Mouse (Mus musculus): ENCODE measurements around the gene 6430628N08Rik. TPM values are rescaled to one million over a fixed set of nuclear protein-coding genes. Genes with fewer than 3 reads are reported as not detected.

6430628N08Rik gene
- polyA plus RNA-seq (2015; fragmentation: Nextera tagmentation; extraction: Ambion mirVana), result not detected in 2 replicates

DNA sequence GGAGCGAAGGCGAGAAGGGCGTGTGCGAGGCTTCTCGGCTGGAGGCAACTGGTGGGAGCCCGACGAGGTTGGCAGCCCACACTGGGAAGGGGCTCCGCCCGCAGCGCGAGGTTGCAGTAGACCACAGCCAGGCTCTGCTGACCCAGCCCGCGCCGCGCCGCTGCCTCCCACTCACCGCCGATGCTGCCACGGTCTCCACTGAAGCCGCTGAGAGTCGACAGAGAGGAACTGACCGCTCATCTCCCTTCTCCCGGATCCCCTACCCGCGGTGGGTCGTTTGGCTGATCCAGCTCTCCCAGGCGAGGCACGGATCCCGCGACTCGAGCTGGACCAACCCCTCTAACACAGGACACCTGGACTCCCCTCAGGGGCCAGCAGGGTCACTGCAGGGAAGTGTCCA, at the start of gene 6430628N08Rik:
Gene 6430628N08Rik (plus strand): TSS at position 113 of the 400 bp plus-strand sequence.

GRCm38 (mm10) chr4:115884022-115884421, 6.4 kb upstream of the 6430628N08Rik start, which contains the start of gene Kncn:
Gene Kncn, plus strand, starts transcription at chr4:115884400.

DNA sequence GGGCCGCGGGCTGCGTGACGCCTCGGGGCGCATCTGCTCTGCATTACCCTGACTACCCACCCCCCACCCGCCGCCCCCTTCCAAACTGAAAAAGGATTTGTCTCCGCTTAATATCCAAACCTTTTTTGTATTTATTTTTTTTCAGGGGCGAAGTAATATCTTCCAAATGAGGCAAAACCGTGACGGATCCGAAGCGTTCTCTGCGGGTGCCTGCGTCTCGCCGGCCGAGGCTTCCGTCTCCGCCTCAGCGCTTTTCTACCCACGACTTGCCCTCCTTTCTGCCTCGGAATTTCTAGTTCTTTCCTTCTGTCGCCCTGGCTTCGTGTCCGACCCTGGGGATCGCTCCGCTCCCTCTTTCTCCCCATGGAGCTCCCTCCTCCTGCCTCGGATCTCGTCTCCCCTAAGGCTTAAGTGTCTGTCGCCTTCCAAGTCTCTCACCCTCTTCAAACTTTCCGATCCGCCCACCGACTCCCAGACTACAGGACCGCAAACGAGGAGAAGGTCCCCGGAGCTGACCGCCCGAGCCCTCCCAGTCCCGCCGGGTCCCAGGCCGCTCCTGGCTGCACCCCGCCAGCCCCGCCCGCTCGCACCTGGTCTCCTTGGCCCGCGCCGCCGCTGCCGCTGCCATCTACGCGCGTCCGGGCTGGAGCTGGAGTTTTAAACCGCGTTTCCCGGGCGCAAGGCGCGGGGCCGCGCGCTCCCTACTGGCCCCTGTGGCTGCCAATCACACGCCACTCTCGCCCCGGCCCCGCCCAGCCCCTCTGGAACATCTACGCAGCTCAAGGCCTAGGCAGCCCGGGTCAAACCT, 49.0 kb downstream of the 6430628N08Rik start, which contains the start of gene Dmbx1:
Gene Dmbx1 (minus strand): TSS at position 632 of the 808 bp plus-strand sequence.

Other genes starting within 250 kb of the 6430628N08Rik start
- gene Cyp4b1, start 242.9 kb upstream of the 6430628N08Rik start, polyA plus RNA-seq (2015; fragmentation: Nextera tagmentation; extraction: Ambion mirVana), result 25.5 and 38.0 TPM in 2 replicates
- gene Efcab14, start 152.9 kb upstream of the 6430628N08Rik start, polyA plus RNA-seq (2015; fragmentation: Nextera tagmentation; extraction: Ambion mirVana), result 26.2 and 44.1 TPM in 2 replicates
- 0.27 and 1.9 TPM in 2 replicates for gene Tex38, start 109.6 kb upstream of the 6430628N08Rik start, polyA plus RNA-seq (2015; fragmentation: Nextera tagmentation; extraction: Ambion mirVana)
- gene Atpaf1, start 105.9 kb upstream of the 6430628N08Rik start, polyA plus RNA-seq (2015; fragmentation: Nextera tagmentation; extraction: Ambion mirVana), result 62.3 and 94.2 TPM in 2 replicates
- 8.8 and 16.6 TPM in 2 replicates for gene Mob3c, start 62.6 kb upstream of the 6430628N08Rik start, polyA plus RNA-seq (2015; fragmentation: Nextera tagmentation; extraction: Ambion mirVana)
- gene Mknk1, start 51.5 kb upstream of the 6430628N08Rik start, polyA plus RNA-seq (2015; fragmentation: Nextera tagmentation; extraction: Ambion mirVana), result 24.8 and 37.4 TPM in 2 replicates
- not detected in 2 replicates for gene Kncn, start 6.3 kb upstream of the 6430628N08Rik start, polyA plus RNA-seq (2015; fragmentation: Nextera tagmentation; extraction: Ambion mirVana)
- gene Dmbx1, start 49.3 kb downstream of the 6430628N08Rik start, polyA plus RNA-seq (2015; fragmentation: Nextera tagmentation; extraction: Ambion mirVana), result 0.05 TPM in 1 of 2 replicates, not detected in the other
- gene Faah, start 127.3 kb downstream of the 6430628N08Rik start, polyA plus RNA-seq (2015; fragmentation: Nextera tagmentation; extraction: Ambion mirVana), result 4.6 and 5.6 TPM in 2 replicates
- gene Nsun4, start 163.2 kb downstream of the 6430628N08Rik start, polyA plus RNA-seq (2015; fragmentation: Nextera tagmentation; extraction: Ambion mirVana), result 11.8 and 22.1 TPM in 2 replicates
- 696 and 1,011 TPM in 2 replicates for gene Uqcrh, start 184.4 kb downstream of the 6430628N08Rik start, polyA plus RNA-seq (2015; fragmentation: Nextera tagmentation; extraction: Ambion mirVana)
- gene Lrrc41, start 184.6 kb downstream of the 6430628N08Rik start, polyA plus RNA-seq (2015; fragmentation: Nextera tagmentation; extraction: Ambion mirVana), result 44.3 and 55.9 TPM in 2 replicates
- gene Rad54l, start 233.0 kb downstream of the 6430628N08Rik start, polyA plus RNA-seq (2015; fragmentation: Nextera tagmentation; extraction: Ambion mirVana), result 4.6 and 9.3 TPM in 2 replicates
- gene Pomgnt1, start 233.2 kb downstream of the 6430628N08Rik start, polyA plus RNA-seq (2015; fragmentation: Nextera tagmentation; extraction: Ambion mirVana), result 36.6 and 41.9 TPM in 2 replicates